Mouse (Mus musculus) kidney, postnatal 25 days (tissue): ENCODE results near the gene Mcrip1.
A peak's percentile ranks its signal among the peaks of the same experiment; 100 is the strongest.
"Not testable (repeated sequence)": the region's sequence is repeated elsewhere in the genome, so short reads cannot be mapped to it uniquely, and the experiment has no call there.

Experiments
- DNase-seq, 2 experiments: peaks; one replicate each; pipeline ENCODE4 v3.0.0; 2021; ENCODE audit warnings: mixed read lengths in 2 of 2

Gene Mcrip1

DNA sequence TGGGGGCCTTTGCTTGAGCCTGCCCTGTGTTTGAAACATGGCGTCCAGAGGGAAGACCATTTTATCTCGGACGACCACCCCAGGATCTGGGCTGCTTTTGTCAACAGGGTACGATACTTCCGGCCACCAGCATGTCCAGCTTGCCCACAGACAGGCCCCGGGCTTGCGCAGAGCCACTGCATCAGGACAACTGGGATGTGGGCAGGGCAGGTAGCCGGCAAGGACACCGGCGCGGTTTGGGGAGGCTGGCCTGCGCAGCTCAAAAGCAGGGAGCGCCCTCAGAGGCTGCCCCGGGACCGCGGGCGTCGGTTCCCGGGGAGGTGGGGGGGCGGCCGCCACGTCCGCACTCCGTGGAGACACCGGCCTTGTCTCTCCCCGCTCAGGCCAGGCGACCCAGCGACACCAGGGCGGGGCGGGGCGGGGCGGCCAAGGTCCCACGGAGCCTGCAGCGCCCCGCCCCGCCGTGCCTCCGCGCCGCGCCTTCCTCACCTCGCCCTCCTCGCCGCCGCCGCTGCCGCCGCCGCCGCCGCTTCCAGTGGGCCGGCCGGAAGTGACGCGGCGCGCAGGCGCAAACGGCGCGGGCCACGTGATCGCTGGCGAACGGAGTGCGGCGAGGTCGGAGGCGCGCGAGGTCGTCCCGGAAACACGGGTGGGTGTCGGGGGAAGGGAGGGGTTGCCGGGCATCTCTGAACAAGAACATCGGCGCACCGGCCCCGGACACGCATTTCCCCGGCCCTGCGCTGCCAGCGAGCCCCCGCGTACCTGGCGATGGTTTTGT is at the start of gene Mcrip1:
Mcrip1 (minus strand) TSS at position 560 of the 778 bp plus-strand sequence.
- peak; percentile 95 to 97 for DNase-seq

DNA sequence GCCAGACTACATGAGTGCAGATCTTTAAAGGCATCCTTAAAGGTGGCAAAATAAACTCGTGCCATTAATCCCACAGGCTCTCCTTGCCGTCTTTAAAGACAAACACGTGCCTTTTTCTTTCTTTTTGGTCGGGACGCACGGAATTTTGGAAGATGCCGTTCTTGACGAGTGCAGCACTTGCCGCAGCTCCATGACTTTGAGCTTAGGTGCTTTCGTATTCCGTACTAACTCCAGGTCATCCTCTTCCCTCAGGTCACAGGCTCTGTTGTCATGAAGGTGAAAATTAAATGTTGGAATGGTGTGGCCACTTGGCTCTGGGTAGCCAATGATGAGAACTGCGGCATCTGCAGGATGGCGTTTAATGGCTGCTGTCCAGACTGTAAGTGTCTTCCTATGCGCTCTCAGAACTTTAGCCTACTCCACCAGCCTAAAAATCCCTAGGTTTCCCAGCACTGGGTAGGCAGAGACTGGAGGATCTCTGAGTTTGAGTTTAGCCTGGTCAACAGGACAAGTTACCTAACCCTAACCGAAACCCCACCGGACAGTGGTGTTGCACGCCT is 49.5 kb upstream of the Mcrip1 start:
- DNase-seq, result no peak

DNA sequence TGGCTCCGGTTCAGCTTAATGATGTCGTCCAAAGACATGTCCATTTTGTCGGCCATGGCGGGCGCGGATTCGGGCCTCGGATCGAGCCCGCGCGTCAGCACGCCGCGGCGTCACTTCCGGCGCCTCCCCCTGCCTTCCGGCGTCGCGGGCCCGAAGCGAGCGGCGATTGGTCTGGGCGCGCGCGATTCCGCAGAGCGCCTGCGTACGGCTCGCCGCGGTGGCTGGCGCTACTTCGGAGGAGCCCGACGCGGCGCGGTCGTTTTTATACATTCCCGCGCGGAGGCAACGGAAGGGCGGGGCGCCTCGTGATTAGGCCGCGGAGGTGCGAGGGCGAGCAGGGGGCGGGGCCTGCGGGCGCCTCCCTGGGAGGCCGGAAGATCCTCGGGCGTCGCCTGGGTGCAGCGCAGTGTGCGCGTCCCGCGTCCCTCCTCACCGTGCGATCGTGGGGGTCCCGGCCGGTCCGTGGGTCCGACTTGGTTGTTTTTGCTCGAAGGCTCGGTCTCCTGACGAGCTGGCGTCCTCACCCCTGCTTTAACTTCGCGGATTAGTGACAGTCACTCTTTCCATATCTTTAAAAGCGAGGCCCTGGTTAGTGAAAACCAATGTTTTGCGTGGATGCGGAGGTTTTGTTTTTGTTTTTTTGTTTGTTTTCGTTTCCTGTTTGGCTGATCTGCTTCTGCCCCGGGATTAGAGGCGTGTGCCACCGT is 48.9 kb upstream of the Mcrip1 start, which contains the start of the genes Alyref and Anapc11:
Alyref (minus strand) TSS at position 83 of the 707 bp plus-strand sequence.
Anapc11 (plus strand) TSS at position 139 of the 707 bp plus-strand sequence.
- DNase-seq, result peak; percentile 92 to 97

- DNase-seq, result peak in 1 of 2 experiments; percentile 66
These were observed 48.0 kb upstream of the Mcrip1 start for GRCm38 (mm10) chr11:120597240-120598235.

GRCm38 (mm10) chr11:120588531-120588930 is 39.0 kb upstream of the Mcrip1 start:
- DNase-seq, result no peak

DNA sequence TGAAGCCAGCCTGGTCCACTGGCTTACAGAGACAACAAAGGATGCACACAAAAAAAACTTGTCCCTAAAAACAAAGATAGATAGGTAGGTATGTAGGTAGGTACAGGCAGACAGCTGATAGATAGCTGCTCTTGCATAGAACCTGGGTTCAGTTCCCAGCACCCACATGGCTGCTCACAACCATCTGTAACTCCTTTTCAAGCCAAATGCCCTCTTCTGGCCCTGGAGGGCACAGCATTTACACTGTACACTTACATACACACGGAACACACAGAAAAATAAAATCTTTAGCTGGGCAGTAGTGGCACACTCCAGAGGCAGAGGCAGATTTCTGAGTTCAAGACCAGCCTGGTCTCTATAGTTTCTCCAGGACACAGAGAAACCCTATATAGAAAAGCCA is 34.4 kb upstream of the Mcrip1 start:
- no peak for DNase-seq

GRCm38 (mm10) chr11:120582982-120583293 is 33.4 kb upstream of the Mcrip1 start:
- not testable (repeated sequence) for DNase-seq

- peak in 1 of 2 experiments; percentile 69 for DNase-seq
These were observed 32.9 kb upstream of the Mcrip1 start for GRCm38 (mm10) chr11:120582268-120582981.

- DNase-seq, result peak; percentile 86 to 94
These were observed 32.2 kb upstream of the Mcrip1 start, which contains the start of gene Arhgdia for GRCm38 (mm10) chr11:120581490-120582267. TSS of gene Arhgdia (minus strand) at chr11:120581624.

- peak; percentile 36 to 53 for DNase-seq
These were observed 31.4 kb upstream of the Mcrip1 start for GRCm38 (mm10) chr11:120580871-120581331.

- DNase-seq, result peak; percentile 37 to 74
These were observed 30.7 kb upstream of the Mcrip1 start for GRCm38 (mm10) chr11:120580190-120580589.

DNA sequence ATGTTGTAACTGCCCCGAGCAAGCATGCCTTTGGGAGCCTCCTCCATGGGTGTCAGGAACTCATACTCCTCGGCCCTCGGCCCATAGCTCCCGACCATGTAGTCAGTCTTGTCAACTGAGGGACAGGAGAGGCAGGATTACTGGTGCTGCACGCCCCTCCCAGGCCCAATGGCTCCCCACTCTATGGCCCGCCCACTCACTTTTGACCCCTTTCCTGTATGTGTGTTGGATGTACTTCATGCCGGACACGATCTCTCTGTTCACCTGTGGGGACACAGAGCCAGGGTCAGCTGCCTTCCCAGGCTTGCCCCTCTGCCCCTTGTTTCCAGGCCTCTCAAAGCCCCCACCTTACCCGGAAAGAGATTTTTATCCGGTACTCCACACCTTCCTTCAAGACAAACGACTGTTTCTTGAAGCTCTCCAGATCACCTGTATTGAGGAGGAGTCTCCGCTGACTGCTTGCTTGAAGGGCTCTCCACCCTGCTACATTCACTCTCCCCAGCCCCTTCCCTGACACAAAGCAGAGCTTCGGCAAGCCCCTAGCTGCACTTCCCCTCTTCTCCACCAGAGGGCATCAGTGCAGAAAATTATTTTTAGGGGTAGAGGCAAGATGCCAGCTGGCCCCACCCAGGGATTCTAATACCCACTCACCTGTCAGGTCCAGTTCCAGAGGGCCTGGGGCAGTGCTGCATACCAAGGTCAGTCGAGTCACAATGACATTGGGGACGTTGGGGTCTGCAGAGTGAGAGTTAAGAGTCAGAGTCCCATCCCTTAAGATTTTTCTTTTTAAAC is 30.0 kb upstream of the Mcrip1 start:
- peak; percentile 80 to 83 for DNase-seq

- peak in 1 of 2 experiments; percentile 71 for DNase-seq
These were observed 29.2 kb upstream of the Mcrip1 start for GRCm38 (mm10) chr11:120578694-120579243.

GRCm38 (mm10) chr11:120578024-120578693 is 28.6 kb upstream of the Mcrip1 start:
- peak; percentile 62 to 82 for DNase-seq

GRCm38 (mm10) chr11:120577211-120578023 is 27.9 kb upstream of the Mcrip1 start:
- DNase-seq, result peak; percentile 59 to 82

- peak; percentile 76 to 92 for DNase-seq
These were observed 26.9 kb upstream of the Mcrip1 start for GRCm38 (mm10) chr11:120576365-120576981.

DNA sequence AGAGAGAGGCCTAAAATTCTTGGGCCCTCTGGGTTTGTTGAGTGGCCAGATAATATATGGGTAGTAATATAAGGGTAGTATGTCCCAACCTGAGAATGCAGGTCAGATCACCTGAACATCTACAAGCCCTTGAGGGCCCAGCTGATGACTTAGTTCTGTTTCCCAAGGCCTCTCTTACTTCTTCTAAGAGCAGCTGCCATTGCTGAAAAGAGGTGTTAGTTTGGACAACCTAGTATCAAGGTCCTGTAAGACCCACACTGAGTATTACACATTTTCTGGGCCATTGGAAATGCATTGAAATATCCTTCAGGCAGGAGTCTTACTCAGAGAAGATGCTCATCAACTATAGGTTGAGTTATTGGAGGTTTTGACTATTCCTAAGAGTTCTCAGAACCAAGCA is 26.4 kb upstream of the Mcrip1 start:
- no peak for DNase-seq
